Mouse (Mus musculus): ENCODE results near the gene Mpped2.

GRCm38 (mm10) chr2:106711506-106711905, 18.4 kb downstream of the Mpped2 start:
- TF ChIP-seq MAX (IDR thresholded peaks at IDR 0.05) (no peak), CTCF (IDR thresholded peaks at IDR 0.05; ENCODE audit: control insufficient read depth, insufficient read depth, insufficient read length) (no peak)
